Mouse (Mus musculus) liver, embryonic 12.5 days (tissue): ENCODE results near the gene Nkx2-2. TPM values are rescaled to one million over a fixed set of nuclear protein-coding genes. Genes with fewer than 3 reads are reported as not detected.
"Not testable (repeated sequence)": the region's sequence is repeated elsewhere in the genome, so short reads cannot be mapped to it uniquely, and the experiment has no call there.

Experiments used
- ATAC-seq: fragments of 200-750 bp; cut with Nextera tagmentation; 2 replicates; pipeline ENCODE4 v1.8.0; 2017; ENCODE audit warnings: moderate number of reproducible peaks, mild to moderate bottlenecking, moderate library complexity
- H3K27ac ChIP-seq: fragments of 300-500 bp; sonication (generic); 2 replicates; pipeline ENCODE4 v1.5.1; 2016; ENCODE audit warnings: mild to moderate bottlenecking
- H3K27me3 ChIP-seq: fragments of 300-500 bp; sonication (generic); replicated peaks from 2 replicates; pipeline ENCODE4 v1.6.1; 2016; ENCODE audit warnings: mild to moderate bottlenecking, moderate library complexity
- H3K36me3 ChIP-seq: fragments of 300-500 bp; sonication (generic); 2 replicates; pipeline ENCODE4 v1.6.1; 2016; ENCODE audit warnings: mild to moderate bottlenecking, moderate library complexity
- H3K4me1 ChIP-seq: fragments of 300-500 bp; sonication (generic); 2 replicates; pipeline ENCODE4 v1.6.1; 2016
- H3K4me2 ChIP-seq: fragments of 300-500 bp; sonication (generic); 2 replicates; pipeline ENCODE4 v1.6.1; 2016; ENCODE audit warnings: mild to moderate bottlenecking, moderate library complexity
- H3K4me3 ChIP-seq: fragments of 300-500 bp; sonication (generic); 2 replicates; pipeline ENCODE4 v1.5.1; 2016; ENCODE audit warnings: mild to moderate bottlenecking, moderate library complexity
- H3K9ac ChIP-seq: fragments of 300-500 bp; sonication (generic); 2 replicates; pipeline ENCODE4 v1.6.1; 2016; ENCODE audit warnings: mild to moderate bottlenecking, moderate library complexity
- H3K9me3 ChIP-seq: fragments of 300-500 bp; sonication (generic); replicated peaks from 2 replicates; pipeline ENCODE4 v1.6.1; 2016; ENCODE audit warnings: mild to moderate bottlenecking, moderate library complexity
- WGBS: fragments of 180-500 bp; shearing (Covaris S2); methylation state at CpG from one replicate; pipeline ENCODE4 v1.1.7; 2016; ENCODE audit not compliant: insufficient replicate concordance; 5-methylcytosine and 5-hydroxymethylcytosine counted together
- polyA plus RNA-seq: library from polyadenylated mRNA; unstranded; fragments of >200 nt; fragmentation: Nextera tagmentation; extraction: Ambion mirVana; gene quantifications from 2 replicates; pipeline ENCODE4 v1.2.1, GENCODE M21; 2016

Nkx2-2 gene
- polyA plus RNA-seq, 1 experiment from 2014 or later, result not detected

- H3K27me3 ChIP-seq, result peaks cover 88% of the 10 kb centered on the region
Measured at GRCm38 (mm10) chr2:147178091-147179059, 15.7 kb downstream of the Nkx2-2 start.

DNA sequence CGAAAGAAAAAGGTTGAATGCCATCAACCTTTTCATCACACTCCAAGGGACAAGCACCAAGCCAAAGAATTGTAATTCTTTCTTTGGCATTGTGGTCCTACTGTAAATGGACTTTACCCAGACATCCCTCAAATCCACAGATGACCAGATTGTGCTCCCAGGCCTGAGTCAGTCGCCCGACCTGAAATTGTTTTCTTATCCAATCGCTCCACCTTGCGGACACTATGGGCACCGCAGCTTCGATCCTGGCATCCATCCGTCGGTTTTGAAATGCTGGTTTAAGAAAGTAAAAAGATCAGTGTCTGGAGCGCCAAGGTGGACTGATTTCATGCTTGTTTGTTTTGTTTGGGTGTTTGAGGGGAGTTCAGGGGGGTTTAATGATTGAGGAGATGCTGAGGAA, 16.4 kb downstream of the Nkx2-2 start:
- no peak for ATAC-seq
- Histone ChIP-seq H3K27me3 (peaks cover 83% of the 10 kb centered on the region), H3K9me3 (no peaks in the 10 kb centered on the region), H3K27ac (no peak overlapping the region), H3K4me3 (peak overlapping the region; percentile 35), H3K9ac (no peak overlapping the region), H3K4me2 (peak overlapping the region; percentile 63), H3K36me3 (no peaks in the 10 kb centered on the region), H3K4me1 (peaks cover 12% of the 10 kb centered on the region)
- whole genome bisulfite sequencing, result 7% methylated on average over 10 of the region's 10 CpGs

More at GRCm38 (mm10) chr2:147178091-147179059, 15.7 kb downstream of the Nkx2-2 start:
- H3K9ac ChIP-seq, result no peak overlapping the region
- H3K4me1 ChIP-seq, result peaks cover 12% of the 10 kb centered on the region
- no peaks in the 10 kb centered on the region for H3K36me3 ChIP-seq
- peak overlapping the region; percentile 63 for H3K4me2 ChIP-seq
- H3K4me3 ChIP-seq, result peak overlapping the region; percentile 35
- no peak overlapping the region for H3K27ac ChIP-seq
- peak; percentile 48; the same call in 1 of the 2 replicates for ATAC-seq
- no peaks in the 10 kb centered on the region for H3K9me3 ChIP-seq
- 2% methylated on average over 39 of the region's 39 CpGs for WGBS

- Histone ChIP-seq H3K4me1 (peaks cover 12% of the 10 kb centered on the region), H3K36me3 (no peaks in the 10 kb centered on the region), H3K27me3 (peaks cover 61% of the 10 kb centered on the region), H3K4me3 (no peak overlapping the region), H3K27ac (no peak overlapping the region), H3K9ac (no peak overlapping the region), H3K9me3 (no peaks in the 10 kb centered on the region), H3K4me2 (no peak overlapping the region)
- WGBS, result 66% methylated on average over 11 of the region's 11 CpGs
- ATAC-seq, result no peak
Measured at GRCm38 (mm10) chr2:147175296-147175695, 18.7 kb downstream of the Nkx2-2 start.

DNA sequence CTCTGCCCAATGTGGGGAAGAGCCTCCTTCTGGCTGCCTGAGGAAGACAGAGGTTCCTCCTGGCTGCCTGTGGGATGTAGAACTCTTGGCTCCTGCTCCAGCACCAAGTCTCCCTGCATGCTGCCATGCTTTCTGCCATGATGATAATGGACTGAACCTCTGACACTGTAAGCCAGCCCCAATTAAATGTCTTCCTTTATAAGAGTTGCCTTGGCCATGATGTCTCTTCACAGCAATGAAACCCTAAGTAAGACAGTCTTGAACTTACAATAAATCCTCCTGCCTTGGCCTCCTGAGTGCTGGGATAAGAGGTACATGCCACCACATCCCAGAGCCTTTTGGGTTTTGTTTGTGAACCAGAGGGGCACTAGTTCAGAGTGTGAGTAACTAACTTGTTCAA, 20.3 kb downstream of the Nkx2-2 start:
- Histone ChIP-seq H3K27me3 (peaks cover 45% of the 10 kb centered on the region), H3K4me1 (peaks cover 10% of the 10 kb centered on the region), H3K9me3 (no peaks in the 10 kb centered on the region), H3K36me3 (no peaks in the 10 kb centered on the region), H3K4me3 (no peak overlapping the region), H3K4me2 (no peak overlapping the region), H3K9ac (no peak overlapping the region), H3K27ac (no peak overlapping the region)
- no peak for ATAC-seq

DNA sequence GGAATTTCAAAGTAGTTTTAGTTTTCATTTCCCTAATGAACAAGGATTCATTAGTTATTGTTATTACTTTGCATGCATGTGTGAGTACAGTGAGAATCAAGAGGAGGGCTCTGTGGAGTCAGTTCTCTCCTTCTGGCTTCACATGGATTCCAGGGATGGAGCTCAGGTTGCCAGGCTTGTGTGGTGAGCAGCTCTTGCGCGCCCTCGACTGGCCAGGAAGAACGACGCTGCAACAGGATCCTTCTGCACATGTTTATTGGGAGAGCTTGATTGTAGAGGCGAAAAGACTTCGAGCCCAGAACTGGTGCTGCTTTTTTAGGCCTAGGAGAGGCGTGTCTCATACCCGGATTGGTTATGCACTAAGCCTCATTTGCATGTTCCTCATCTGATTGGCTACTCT, 23.5 kb downstream of the Nkx2-2 start:
- not testable (repeated sequence) for ATAC-seq, H3K4me1 ChIP-seq, H3K9me3 ChIP-seq, H3K4me2 ChIP-seq, H3K36me3 ChIP-seq, H3K27ac ChIP-seq, H3K9ac ChIP-seq, H3K4me3 ChIP-seq
- peaks cover 18% of the 10 kb centered on the region for H3K27me3 ChIP-seq
- 76% methylated on average over 9 of the region's 9 CpGs for WGBS

GRCm38 (mm10) chr2:147165863-147166262, 28.2 kb downstream of the Nkx2-2 start:
- Histone ChIP-seq H3K4me3 (no peak overlapping the region), H3K27me3 (no peaks in the 10 kb centered on the region), H3K27ac (no peak overlapping the region), H3K9me3 (no peaks in the 10 kb centered on the region), H3K4me2 (no peak overlapping the region), H3K4me1 (no peaks in the 10 kb centered on the region), H3K9ac (no peak overlapping the region), H3K36me3 (no peaks in the 10 kb centered on the region)
- WGBS, result 64% methylated on average over 1 of the region's 1 CpGs
- ATAC-seq, result no peak

GRCm38 (mm10) chr2:147165376-147165775, 28.7 kb downstream of the Nkx2-2 start:
- WGBS, result 60% methylated on average over 3 of the region's 3 CpGs
- Histone ChIP-seq H3K9ac (no peak overlapping the region), H3K4me1 (no peaks in the 10 kb centered on the region), H3K27ac (no peak overlapping the region), H3K9me3 (no peaks in the 10 kb centered on the region), H3K4me2 (no peak overlapping the region), H3K4me3 (no peak overlapping the region), H3K36me3 (no peaks in the 10 kb centered on the region), H3K27me3 (no peaks in the 10 kb centered on the region)
- no peak for ATAC-seq

DNA sequence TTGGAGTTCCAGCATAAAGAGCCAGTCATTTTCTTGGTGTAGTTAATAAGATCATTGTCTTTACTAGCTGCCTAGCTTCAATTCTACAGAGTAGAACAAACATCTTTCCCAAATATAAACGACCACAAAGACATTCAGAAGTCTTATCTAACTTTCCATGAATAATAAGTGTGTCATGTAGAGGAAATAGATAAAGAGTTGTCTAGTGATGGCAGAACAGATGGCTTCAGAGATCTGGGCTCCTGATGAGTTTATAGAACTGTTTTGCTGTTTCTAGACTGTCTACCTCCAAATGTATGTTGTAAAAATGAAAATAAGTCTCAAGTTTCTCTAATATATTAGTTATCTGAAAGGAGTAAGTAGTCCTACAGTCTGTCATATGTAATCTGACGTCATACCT, 41.5 kb downstream of the Nkx2-2 start:
- WGBS, result 30% methylated on average over 2 of the region's 2 CpGs
- no peaks in the 10 kb centered on the region for H3K36me3 ChIP-seq

More for the DNA sequence above, 41.5 kb downstream of the Nkx2-2 start:
- Histone ChIP-seq H3K27ac (no peak overlapping the region), H3K4me3 (no peak overlapping the region), H3K4me1 (no peaks in the 10 kb centered on the region), H3K9ac (no peak overlapping the region), H3K27me3 (no peaks in the 10 kb centered on the region), H3K4me2 (no peak overlapping the region), H3K9me3 (no peaks in the 10 kb centered on the region)
- ATAC-seq, result no peak

Other genes with a start within 250 kb of the Nkx2-2 start
- gene Xrn2, start 181.2 kb downstream of the Nkx2-2 start, polyA plus RNA-seq, result 52.0 and 52.9 TPM in 2 replicates
- not detected in 2 replicates for gene Nkx2-4, start 108.8 kb downstream of the Nkx2-2 start, polyA plus RNA-seq
- 0.06 TPM in 1 of 2 replicates, not detected in the other for gene Pax1, start 167.7 kb upstream of the Nkx2-2 start, polyA plus RNA-seq